Mouse (Mus musculus): ENCODE results near the gene Mrvi1.

DNA sequence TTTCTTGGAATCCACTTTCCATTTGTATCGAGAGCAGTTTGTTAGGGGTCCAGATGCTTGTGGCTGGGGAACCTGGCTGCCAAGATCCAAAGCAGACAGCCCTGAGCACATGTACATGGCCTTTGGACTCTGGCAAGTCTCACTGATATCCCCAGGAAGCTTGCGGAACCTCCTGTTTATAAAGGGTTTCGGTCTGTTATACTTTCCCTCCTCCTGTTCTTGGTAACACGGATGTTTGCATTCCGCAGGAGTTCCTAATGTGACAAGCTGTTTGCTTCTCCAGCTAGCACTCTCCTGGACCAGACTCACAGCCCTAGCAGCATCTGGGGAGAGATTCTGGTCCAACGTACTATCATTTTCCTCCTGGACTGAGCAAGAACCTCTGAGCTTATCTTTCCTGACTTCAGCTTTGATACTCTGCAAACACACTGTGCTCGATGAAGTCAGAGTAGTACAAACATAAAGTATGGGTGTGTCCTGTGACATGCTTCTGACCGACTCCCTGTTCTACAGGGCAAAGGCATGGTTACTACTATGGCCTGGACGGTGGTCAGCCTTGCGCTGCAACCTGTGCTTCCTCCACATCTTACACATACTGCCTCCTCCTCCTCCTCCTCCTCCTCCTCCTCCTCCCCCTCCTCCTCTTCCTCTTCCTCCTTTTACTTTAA lies 88.2 kb downstream of the Mrvi1 start:
- TF ChIP-seq POLR2A (IDR thresholded peaks at IDR 0.05; ENCODE audit: low read depth, low read length), result no peak
- no peak for TF ChIP-seq CTCF (IDR thresholded peaks at IDR 0.05; ENCODE audit: borderline replicate concordance, insufficient read depth, low read length)

Measured in embryonic fibroblast, embryonic 13.5 days (primary cell).